Mouse (Mus musculus): Measurements from ENCODE around the gene Slc12a4.
"Not testable (repeated sequence)": the region's sequence is repeated elsewhere in the genome, so short reads cannot be mapped to it uniquely, and the experiment has no call there.

- TF ChIP-seq CTCF (IDR thresholded peaks at IDR 0.05): peak; percentile 39
- TF ChIP-seq POLR2A, EP300 (IDR thresholded peaks at IDR 0.05; ENCODE audit: insufficient read depth, low read depth, low read length): not testable (repeated sequence)
Observed at GRCm38 (mm10) chr8:106007891-106008290, 42.0 kb upstream of the Slc12a4 start.
